Mouse (Mus musculus): Measurements from ENCODE around the gene Ccdc7a.
"Not testable (repeated sequence)": the region's sequence is repeated elsewhere in the genome, so short reads cannot be mapped to it uniquely, and the experiment has no call there.

DNA sequence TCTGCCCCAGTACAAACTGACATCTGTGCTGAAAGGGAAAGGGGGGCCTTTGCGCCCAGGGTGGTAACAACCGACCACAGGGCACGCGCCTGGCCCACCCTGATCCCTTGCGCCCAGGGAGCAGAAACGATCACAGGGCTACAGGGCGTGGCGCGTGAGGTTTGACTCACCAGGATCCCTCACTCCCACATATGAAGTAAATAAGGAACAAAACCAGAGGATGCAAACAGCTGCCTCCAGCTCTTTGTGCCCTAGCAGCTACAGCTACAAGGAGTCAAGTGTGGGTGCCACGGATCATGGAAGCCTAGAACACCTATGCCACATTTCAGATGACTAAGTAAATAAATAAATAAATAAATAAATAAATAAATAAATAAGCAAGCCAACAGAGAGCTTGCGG lies at the start of gene Ccdc7a:
- not testable (repeated sequence) for TF ChIP-seq POLR2A (IDR thresholded peaks at IDR 0.05; ENCODE audit: borderline replicate concordance, control insufficient read depth, low read depth, low read length); CTCF (IDR thresholded peaks at IDR 0.05; ENCODE audit: control insufficient read depth, insufficient read depth, low read length)

Data from bone marrow, adult 2 months (tissue).